Mouse (Mus musculus) limb, embryonic 14.5 days (tissue): ENCODE results near the gene Slc38a3. TPM values are rescaled to one million over a fixed set of nuclear protein-coding genes. Genes with fewer than 3 reads are reported as not detected.

ENCODE experiments used
- ATAC-seq: fragments of 200-750 bp; cut with Nextera tagmentation; 2 replicates; pipeline ENCODE4 v1.8.0; 2017; ENCODE audit warnings: low read depth, moderate number of reproducible peaks, moderate TSS enrichment; ENCODE audit not compliant: low FRiP score
- DNase-seq: peaks from one replicate; pipeline ENCODE4 v3.0.0-alpha.2; 2015; ENCODE audit warnings: low spot score
- H3K27ac ChIP-seq: fragments of 300-500 bp; sonication (generic); replicated peaks from 2 replicates; pipeline ENCODE4 v1.5.1; 2014; ENCODE audit warnings: low read depth, mild to moderate bottlenecking, low read length, moderate library complexity, mixed read lengths
- H3K27me3 ChIP-seq: fragments of 300-500 bp; sonication (generic); 2 replicates; pipeline ENCODE4 v1.6.1; 2014; ENCODE audit warnings: low read length, mixed read lengths; ENCODE audit not compliant: control insufficient read depth, insufficient read depth
- H3K36me3 ChIP-seq: fragments of 300-500 bp; sonication (generic); 2 replicates; pipeline ENCODE4 v1.6.1; 2014; ENCODE audit warnings: mild to moderate bottlenecking, low read length, moderate library complexity, mixed read lengths; ENCODE audit not compliant: control insufficient read depth, insufficient read depth
- H3K4me1 ChIP-seq: fragments of 300-500 bp; sonication (generic); 2 replicates; pipeline ENCODE4 v1.6.1; 2014; ENCODE audit warnings: antibody characterized with exemption, low read length, mixed read lengths; ENCODE audit not compliant: control insufficient read depth, insufficient read depth
- H3K4me2 ChIP-seq: fragments of 300-500 bp; sonication (generic); replicated peaks from 2 replicates; pipeline ENCODE4 v1.6.1; 2014; ENCODE audit warnings: low read depth, mild to moderate bottlenecking, low read length, moderate library complexity; ENCODE audit not compliant: severe bottlenecking
- H3K4me3 ChIP-seq: fragments of 300-500 bp; sonication (generic); replicated peaks from 2 replicates; pipeline ENCODE4 v1.5.1; 2014; ENCODE audit warnings: low read length
- H3K9ac ChIP-seq: fragments of 300-500 bp; sonication (generic); 2 replicates; pipeline ENCODE4 v1.6.1; 2014; ENCODE audit warnings: mild to moderate bottlenecking, low read depth, low read length, moderate library complexity; ENCODE audit not compliant: severe bottlenecking
- H3K9me3 ChIP-seq: fragments of 300-500 bp; sonication (generic); 2 replicates; pipeline ENCODE4 v1.6.1; 2016; ENCODE audit warnings: low read length; ENCODE audit not compliant: control insufficient read depth
- POLR2A ChIP-seq: fragments of 200-500 bp; IDR thresholded peaks from 2 replicates; pipeline ENCODE4 v1.8.0; 2012; ENCODE audit warnings: inconsistent platforms, mild to moderate bottlenecking, moderate library complexity, borderline replicate concordance; ENCODE audit not compliant: insufficient read depth, insufficient read length; ENCODE audit errors: extremely low read depth
- WGBS: fragments of 180-500 bp; shearing (Covaris S2); extraction: QIAGEN DNeasy Blood & Tissue Kit; methylation state at CpG from one replicate; pipeline ENCODE4 v1.1.7; 2014; 5-methylcytosine and 5-hydroxymethylcytosine counted together
- polyA plus RNA-seq, 2 experiments: library from polyadenylated mRNA; depleted of rRNA in 1 of 2; stranded (reverse) in 1 of 2; unstranded in 1 of 2; fragments of >200 nt; fragmentation: Nextera tagmentation in 1 of 2; extraction: Ambion mirVana in 1 of 2; gene quantifications; 2 replicates each; pipeline versions ENCODE4 v1.2.1 to v1.2.3; 2012 to 2014

The Slc38a3 gene
- polyA plus RNA-seq, 2 experiments: 6.0 to 22.4 TPM

- Histone ChIP-seq H3K4me2 (no peak overlapping the region), H3K9ac (no peak overlapping the region), H3K9me3 (no peaks in the 10 kb centered on the region), H3K27me3 (no peaks in the 10 kb centered on the region), H3K4me3 (no peak overlapping the region), H3K4me1 (peaks cover 5% of the 10 kb centered on the region), H3K36me3 (peaks cover 76% of the 10 kb centered on the region), H3K27ac (no peak overlapping the region)
- ATAC-seq (no peak), DNase-seq (no peak)
- no peak for TF ChIP-seq POLR2A
- 89% methylated on average over 2 of the region's 2 CpGs for WGBS
Measured at GRCm38 (mm10) chr9:107617461-107617860, 51.9 kb downstream of the Slc38a3 start.

GRCm38 (mm10) chr9:107615035-107615434 is 54.3 kb downstream of the Slc38a3 start:
- Histone ChIP-seq H3K4me1 (peaks cover 24% of the 10 kb centered on the region), H3K9me3 (no peaks in the 10 kb centered on the region), H3K9ac (no peak overlapping the region), H3K4me2 (no peak overlapping the region), H3K27me3 (no peaks in the 10 kb centered on the region), H3K36me3 (peaks cover 66% of the 10 kb centered on the region), H3K27ac (no peak overlapping the region), H3K4me3 (no peak overlapping the region)
- 93% methylated on average over 4 of the region's 4 CpGs for WGBS
- ATAC-seq: no peak
- TF ChIP-seq POLR2A: no peak
- no peak for DNase-seq

GRCm38 (mm10) chr9:107612945-107613569 is 56.3 kb downstream of the Slc38a3 start:
- ATAC-seq (no peak), DNase-seq (no peak)
- Histone ChIP-seq H3K4me3 (peak overlapping the region; percentile 38), H3K36me3 (peaks cover 46% of the 10 kb centered on the region), H3K9ac (peak overlapping the region; percentile 59), H3K4me1 (peaks cover 40% of the 10 kb centered on the region), H3K9me3 (no peaks in the 10 kb centered on the region), H3K27me3 (no peaks in the 10 kb centered on the region), H3K27ac (peak overlapping the region; percentile 92), H3K4me2 (peak overlapping the region; percentile 85)
- 11% methylated on average over 12 of the region's 12 CpGs for WGBS
- no peak for TF ChIP-seq POLR2A

GRCm38 (mm10) chr9:107612191-107612944 is 57.0 kb downstream of the Slc38a3 start:
- TF ChIP-seq POLR2A: no peak
- DNase-seq: peak; percentile 95
- Histone ChIP-seq H3K4me2 (peak overlapping the region; percentile 85), H3K9ac (peak overlapping the region; percentile 59), H3K27ac (peak overlapping the region; percentile 92), H3K36me3 (peaks cover 39% of the 10 kb centered on the region), H3K4me3 (peak overlapping the region; percentile 38), H3K27me3 (no peaks in the 10 kb centered on the region), H3K9me3 (no peaks in the 10 kb centered on the region), H3K4me1 (peaks cover 47% of the 10 kb centered on the region)
- WGBS: 6% methylated on average over 43 of the region's 48 CpGs
- ATAC-seq: peak; percentile 93

- TF ChIP-seq POLR2A: no peak
- Histone ChIP-seq H3K27ac (peak overlapping the region; percentile 92), H3K9ac (peak overlapping the region; percentile 59; the same call in 1 of the 2 replicates), H3K4me1 (peaks cover 54% of the 10 kb centered on the region), H3K9me3 (no peaks in the 10 kb centered on the region), H3K4me3 (peak overlapping the region; percentile 38; the same call in 1 of the 2 replicates), H3K36me3 (peaks cover 32% of the 10 kb centered on the region), H3K27me3 (no peaks in the 10 kb centered on the region), H3K4me2 (peak overlapping the region; percentile 85; the same call in 1 of the 2 replicates)
- DNase-seq (no peak), ATAC-seq (no peak)
- WGBS: 63% methylated on average over 6 of the region's 6 CpGs
Measured at GRCm38 (mm10) chr9:107611456-107612190, 57.7 kb downstream of the Slc38a3 start.
